Mouse (Mus musculus): ENCODE measurements around the gene Trpm1.
A peak's percentile ranks its signal among the peaks of the same experiment; 100 is the strongest.

Gene Trpm1

GRCm38 (mm10) chr7:64163890-64164289 lies 10.3 kb downstream of the Trpm1 start:
- DNase-seq (ENCODE audit: low read depth, low spot score): no peak

- DNase-seq (ENCODE audit: low read depth, low spot score): peak; percentile 73
These were observed 11.4 kb downstream of the Trpm1 start for GRCm38 (mm10) chr7:64164997-64165396.

GRCm38 (mm10) chr7:64166025-64166424 lies 12.4 kb downstream of the Trpm1 start:
- no peak for DNase-seq (ENCODE audit: low read depth, low spot score)

GRCm38 (mm10) chr7:64166724-64167123 lies 13.1 kb downstream of the Trpm1 start:
- no peak for DNase-seq (ENCODE audit: low read depth, low spot score)

- no peak for DNase-seq (ENCODE audit: low read depth, low spot score)
These were observed 25.7 kb downstream of the Trpm1 start for GRCm38 (mm10) chr7:64179310-64179709.

GRCm38 (mm10) chr7:64185203-64185931 lies 31.7 kb downstream of the Trpm1 start:
- peak; percentile 52 for DNase-seq (ENCODE audit: low read depth, low spot score)

- DNase-seq (ENCODE audit: low read depth, low spot score): no peak
These were observed 32.3 kb downstream of the Trpm1 start for GRCm38 (mm10) chr7:64185932-64186312.

- DNase-seq (ENCODE audit: low read depth, low spot score): peak; percentile 40
These were observed 38.8 kb downstream of the Trpm1 start for GRCm38 (mm10) chr7:64192261-64192943.

GRCm38 (mm10) chr7:64193476-64193875 lies 39.8 kb downstream of the Trpm1 start:
- DNase-seq (ENCODE audit: low read depth, low spot score): no peak

- DNase-seq (ENCODE audit: low read depth, low spot score): peak; percentile 25
These were observed 42.5 kb downstream of the Trpm1 start for GRCm38 (mm10) chr7:64196114-64196513.

GRCm38 (mm10) chr7:64208700-64209099 lies 55.1 kb downstream of the Trpm1 start:
- DNase-seq (ENCODE audit: low read depth, low spot score): no peak

- no peak for DNase-seq (ENCODE audit: low read depth, low spot score)
These were observed 59.2 kb downstream of the Trpm1 start for GRCm38 (mm10) chr7:64212870-64213269.

GRCm38 (mm10) chr7:64214066-64214465 lies 60.4 kb downstream of the Trpm1 start:
- DNase-seq (ENCODE audit: low read depth, low spot score): no peak

GRCm38 (mm10) chr7:64215613-64216012 lies 62.0 kb downstream of the Trpm1 start:
- no peak for DNase-seq (ENCODE audit: low read depth, low spot score)

- peak; percentile 24 for DNase-seq (ENCODE audit: low read depth, low spot score)
These were observed 63.8 kb downstream of the Trpm1 start for GRCm38 (mm10) chr7:64217428-64217827.

GRCm38 (mm10) chr7:64219765-64220164 lies 66.1 kb downstream of the Trpm1 start:
- peak; percentile 28 for DNase-seq (ENCODE audit: low read depth, low spot score)

GRCm38 (mm10) chr7:64223215-64223614 lies 69.6 kb downstream of the Trpm1 start:
- no peak for DNase-seq (ENCODE audit: low read depth, low spot score)

GRCm38 (mm10) chr7:64226339-64227194 lies 72.9 kb downstream of the Trpm1 start:
- no peak for DNase-seq (ENCODE audit: low read depth, low spot score)

GRCm38 (mm10) chr7:64227586-64227985 lies 74.0 kb downstream of the Trpm1 start:
- DNase-seq (ENCODE audit: low read depth, low spot score): no peak

- DNase-seq (ENCODE audit: low read depth, low spot score): no peak
These were observed 74.7 kb downstream of the Trpm1 start for GRCm38 (mm10) chr7:64228300-64228699.

GRCm38 (mm10) chr7:64229911-64230310 lies 76.3 kb downstream of the Trpm1 start:
- no peak for DNase-seq (ENCODE audit: low read depth, low spot score)

- DNase-seq (ENCODE audit: low read depth, low spot score): peak; percentile 31
These were observed 77.4 kb downstream of the Trpm1 start for GRCm38 (mm10) chr7:64231001-64231400.

All from CD4-positive, CD25-positive, alpha-beta regulatory T cell, adult 2 months (primary cell).